Mouse (Mus musculus) embryonic fibroblast, embryonic 13.5 days (primary cell): ENCODE data around the gene Tns1. TPM values are rescaled to one million over a fixed set of nuclear protein-coding genes. Genes with fewer than 3 reads are reported as not detected.

ENCODE experiments used
- H3K27ac ChIP-seq: 2 replicates; pipeline ENCODE4 v1.5.1; 2012; ENCODE audit warnings: low read length, control low read depth, inconsistent platforms; ENCODE audit not compliant: insufficient read depth
- H3K4me1 ChIP-seq: 2 replicates; pipeline ENCODE4 v1.6.1; 2011; ENCODE audit warnings: low read length; ENCODE audit not compliant: control insufficient read depth, insufficient read depth
- H3K4me3 ChIP-seq: 2 replicates; pipeline ENCODE4 v1.5.1; 2011; ENCODE audit warnings: mild to moderate bottlenecking, control low read depth, low read length; ENCODE audit not compliant: insufficient read depth
- CTCF ChIP-seq: IDR thresholded peaks from 2 replicates; pipeline ENCODE4 v1.5.1; 2011; ENCODE audit warnings: mild to moderate bottlenecking, control low read depth, low read length, moderate library complexity, borderline replicate concordance; ENCODE audit not compliant: insufficient read depth
- POLR2A ChIP-seq: IDR thresholded peaks from 2 replicates; pipeline ENCODE4 v1.6.1; 2011; ENCODE audit warnings: low read depth, mild to moderate bottlenecking, control low read depth, low read length, moderate library complexity
- polyA plus RNA-seq: library from polyadenylated mRNA; stranded (reverse); fragments of >200 nt; gene quantifications from 2 replicates; pipeline ENCODE4 v1.2.4, GENCODE M21; 2011; ENCODE audit warnings: low read depth; ENCODE audit not compliant: missing spikeins, insufficient read length

Gene Tns1
- polyA plus RNA-seq, 1 experiment, result 122 TPM

DNA sequence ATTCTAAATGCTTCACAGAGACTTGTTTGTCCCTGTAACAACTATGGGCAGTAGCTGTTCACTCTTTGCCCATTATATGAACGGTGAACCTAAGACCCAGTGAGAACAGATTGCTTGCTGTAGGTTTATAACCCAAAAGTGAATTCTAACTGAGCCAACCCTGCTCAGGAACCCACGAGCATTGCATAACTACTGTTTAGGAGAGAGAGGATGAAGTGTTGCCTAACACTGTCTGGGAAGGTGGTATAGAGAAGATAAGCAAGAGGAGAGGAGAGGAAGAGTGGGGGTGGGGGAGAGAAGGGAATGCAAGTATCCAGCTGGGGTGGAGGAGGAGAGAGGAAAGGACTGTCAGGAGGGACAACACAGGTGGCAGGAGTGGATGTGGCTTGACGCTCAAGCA, 26.8 kb upstream of the Tns1 start:
- Histone ChIP-seq H3K4me3 (no peak overlapping the region), H3K4me1 (peaks cover 11% of the 10 kb centered on the region), H3K27ac (no peak overlapping the region)
- no peak for TF ChIP-seq POLR2A
- no peak for TF ChIP-seq CTCF

DNA sequence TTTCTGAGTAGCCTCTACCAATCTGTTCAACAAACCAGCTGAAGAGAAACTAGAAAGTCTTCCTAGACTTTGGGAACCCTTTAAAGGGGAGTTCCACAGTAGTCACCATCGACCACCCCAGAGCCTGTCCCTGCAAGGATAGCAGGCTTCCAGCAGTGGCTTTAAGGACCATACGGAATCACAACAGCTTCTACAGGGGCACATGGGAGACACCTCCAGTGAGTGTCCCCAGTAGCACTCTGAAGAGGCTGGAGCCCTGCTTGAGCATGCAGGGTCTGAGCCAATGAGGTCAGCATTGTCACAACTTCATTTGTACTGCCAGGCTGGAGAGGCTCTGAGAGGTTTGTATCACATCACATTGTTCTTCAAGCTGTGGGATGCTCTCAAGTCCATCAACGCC, 25.9 kb upstream of the Tns1 start:
- Histone ChIP-seq H3K4me1 (peaks cover 6% of the 10 kb centered on the region), H3K4me3 (no peak overlapping the region), H3K27ac (no peak overlapping the region)
- no peak for TF ChIP-seq CTCF
- no peak for TF ChIP-seq POLR2A

DNA sequence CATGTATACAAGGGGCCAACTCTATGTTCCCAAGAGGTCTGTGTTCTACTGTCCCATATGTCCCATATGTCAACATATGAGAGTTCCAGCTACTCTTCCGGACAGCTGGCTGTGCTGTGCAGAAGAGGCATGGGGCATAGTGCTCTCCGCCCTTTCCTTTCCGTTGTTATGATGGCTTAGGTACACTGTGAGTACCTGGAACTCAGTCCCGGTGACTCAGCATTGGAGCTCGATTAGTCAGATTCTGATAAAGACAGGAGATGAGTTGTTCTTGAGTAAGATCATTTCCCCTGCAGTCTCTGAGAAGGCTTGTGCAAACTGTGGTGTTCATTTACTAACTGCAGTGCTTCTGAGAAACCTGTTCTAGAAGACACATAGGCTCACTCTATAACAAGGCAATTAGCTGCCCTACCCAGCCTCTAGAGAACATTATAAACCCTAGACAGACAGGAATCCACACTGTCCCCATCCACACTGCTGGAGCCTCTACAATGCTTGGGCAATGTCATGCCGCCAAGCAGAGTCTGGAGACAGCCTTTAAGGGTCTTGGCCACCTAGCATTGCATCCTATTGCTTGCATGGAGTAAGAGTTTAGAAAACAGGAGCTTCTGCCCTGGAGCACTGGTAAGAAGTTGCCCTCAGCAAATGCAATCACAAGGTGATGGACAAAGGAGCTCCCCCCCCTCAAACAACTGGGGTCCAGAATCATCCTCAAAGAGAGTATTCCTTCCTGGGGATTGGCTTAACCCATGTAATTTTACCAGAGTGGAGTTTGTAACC, 25.0 kb upstream of the Tns1 start:
- Histone ChIP-seq H3K27ac (no peak overlapping the region), H3K4me1 (peaks cover 6% of the 10 kb centered on the region), H3K4me3 (no peak overlapping the region)
- TF ChIP-seq POLR2A, result no peak
- no peak for TF ChIP-seq CTCF

DNA sequence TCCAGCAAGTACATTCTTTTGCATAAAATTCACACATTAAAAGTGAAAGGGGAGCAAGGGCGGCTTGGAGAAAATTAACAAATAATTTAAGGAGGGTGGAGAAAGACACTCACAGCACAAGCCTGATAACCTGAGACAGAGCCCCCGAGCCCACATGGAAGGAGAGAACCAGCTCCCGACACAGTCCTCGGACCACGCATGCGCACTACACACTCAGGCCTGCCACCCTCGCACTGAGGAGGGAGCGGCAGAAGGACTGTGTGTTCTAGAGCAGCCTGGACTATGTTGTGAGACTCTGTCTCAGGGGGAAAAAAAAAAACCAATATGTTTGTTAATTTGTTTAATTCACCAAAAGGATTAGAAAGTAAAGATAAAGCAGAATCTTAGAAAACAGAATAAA, 17.5 kb upstream of the Tns1 start:
- no peak overlapping the region for H3K27ac ChIP-seq
- TF ChIP-seq CTCF (no peak), POLR2A (no peak)
- H3K4me3 ChIP-seq, result no peak overlapping the region
- no peaks in the 10 kb centered on the region for H3K4me1 ChIP-seq

DNA sequence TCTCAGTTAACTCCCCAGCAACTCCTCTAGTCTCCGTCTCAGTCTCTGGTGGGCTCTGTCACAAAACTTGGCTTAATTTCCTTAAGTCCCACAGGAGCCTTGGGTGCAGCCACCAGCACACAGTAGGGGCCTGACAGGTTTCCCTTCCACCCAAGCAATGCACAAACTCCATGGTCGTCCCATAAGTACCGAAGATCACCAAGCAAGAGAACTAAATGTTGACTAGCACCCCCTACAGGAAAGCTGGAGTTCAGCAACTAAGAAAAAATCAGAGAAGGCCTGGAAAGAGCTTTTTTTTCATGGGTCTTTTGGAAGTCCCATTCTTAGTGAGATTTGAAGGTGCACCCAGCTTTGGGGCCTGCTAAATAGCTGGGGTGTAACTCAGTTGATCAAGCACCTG, 15.2 kb upstream of the Tns1 start:
- TF ChIP-seq CTCF (no peak), POLR2A (no peak)
- Histone ChIP-seq H3K4me3 (no peak overlapping the region), H3K27ac (no peak overlapping the region), H3K4me1 (no peaks in the 10 kb centered on the region)

DNA sequence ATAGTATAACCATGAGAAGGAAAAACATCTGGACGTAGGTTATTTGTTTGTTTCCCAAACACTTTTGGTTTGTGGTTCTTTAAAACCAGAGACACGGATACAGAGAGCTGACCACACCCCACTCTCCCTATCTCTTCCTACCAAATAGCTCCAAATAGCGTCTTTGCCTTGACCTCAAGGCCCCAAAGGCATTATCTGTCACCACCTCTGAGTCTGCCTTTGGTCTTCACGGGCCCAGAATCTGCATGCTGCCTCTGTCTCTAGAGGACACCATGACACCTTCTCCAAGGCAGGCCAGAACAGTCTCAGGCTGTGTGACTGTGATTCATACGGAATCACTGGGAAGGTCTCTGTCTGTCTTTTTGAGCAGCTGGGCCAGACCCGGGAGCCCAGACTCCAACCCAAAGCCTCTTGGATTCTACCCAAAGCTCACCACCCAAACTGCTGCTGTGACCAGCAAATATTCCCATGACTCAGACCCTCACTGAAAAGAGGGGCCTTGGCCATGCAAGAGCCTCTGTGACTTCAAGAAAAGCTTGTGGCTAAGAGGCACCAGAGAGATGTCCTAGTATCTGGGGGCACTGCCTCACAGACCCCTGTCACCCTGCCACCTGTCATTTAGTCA, 11.2 kb upstream of the Tns1 start:
- H3K4me3 ChIP-seq, result no peak overlapping the region
- TF ChIP-seq CTCF (no peak), POLR2A (no peak)
- H3K4me1 ChIP-seq, result no peaks in the 10 kb centered on the region
- no peak overlapping the region for H3K27ac ChIP-seq

DNA sequence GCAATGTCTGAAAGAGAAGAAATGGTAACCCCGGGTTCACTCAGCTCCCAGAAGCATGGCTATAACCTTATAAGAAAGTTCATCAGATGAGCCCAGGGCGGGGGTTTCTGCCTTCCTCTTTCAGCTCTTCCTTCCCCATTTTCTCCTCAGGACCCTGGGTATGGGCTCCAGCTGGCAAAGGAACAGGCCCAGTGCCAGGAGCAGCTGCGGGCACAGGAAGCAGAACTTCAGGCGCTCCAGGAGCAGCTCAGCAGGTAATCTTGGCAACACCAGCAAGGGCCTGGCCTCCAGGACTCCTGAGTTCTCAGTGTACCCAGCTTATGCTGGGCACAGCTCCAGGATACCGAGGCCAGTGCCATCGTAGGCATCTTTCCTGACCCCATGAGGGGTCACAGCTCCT, 9.7 kb upstream of the Tns1 start:
- H3K4me1 ChIP-seq, result no peaks in the 10 kb centered on the region
- TF ChIP-seq CTCF (no peak), POLR2A (no peak)
- H3K4me3 ChIP-seq, result no peak overlapping the region
- H3K27ac ChIP-seq, result no peak overlapping the region

DNA sequence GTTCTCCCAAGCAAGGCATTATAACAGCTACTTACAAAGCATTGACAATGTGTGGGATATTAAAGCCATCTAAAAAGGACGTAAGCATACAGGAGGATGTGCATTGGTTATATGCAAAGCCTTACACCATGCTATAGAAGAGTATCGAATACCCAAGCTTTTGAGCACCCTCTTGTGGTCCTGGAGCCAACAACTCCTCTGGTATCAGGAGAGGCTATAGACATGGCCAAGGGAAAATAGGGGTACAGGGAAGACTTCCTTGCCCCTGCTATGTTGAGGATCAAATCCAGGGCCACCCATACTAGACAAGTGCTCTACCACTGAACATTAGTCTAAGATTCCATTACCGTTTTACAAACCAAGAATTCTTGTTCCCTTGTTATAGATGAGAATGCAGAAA, 7.8 kb upstream of the Tns1 start:
- Histone ChIP-seq H3K4me3 (no peak overlapping the region), H3K4me1 (no peaks in the 10 kb centered on the region), H3K27ac (no peak overlapping the region)
- TF ChIP-seq CTCF, result no peak
- no peak for TF ChIP-seq POLR2A

DNA sequence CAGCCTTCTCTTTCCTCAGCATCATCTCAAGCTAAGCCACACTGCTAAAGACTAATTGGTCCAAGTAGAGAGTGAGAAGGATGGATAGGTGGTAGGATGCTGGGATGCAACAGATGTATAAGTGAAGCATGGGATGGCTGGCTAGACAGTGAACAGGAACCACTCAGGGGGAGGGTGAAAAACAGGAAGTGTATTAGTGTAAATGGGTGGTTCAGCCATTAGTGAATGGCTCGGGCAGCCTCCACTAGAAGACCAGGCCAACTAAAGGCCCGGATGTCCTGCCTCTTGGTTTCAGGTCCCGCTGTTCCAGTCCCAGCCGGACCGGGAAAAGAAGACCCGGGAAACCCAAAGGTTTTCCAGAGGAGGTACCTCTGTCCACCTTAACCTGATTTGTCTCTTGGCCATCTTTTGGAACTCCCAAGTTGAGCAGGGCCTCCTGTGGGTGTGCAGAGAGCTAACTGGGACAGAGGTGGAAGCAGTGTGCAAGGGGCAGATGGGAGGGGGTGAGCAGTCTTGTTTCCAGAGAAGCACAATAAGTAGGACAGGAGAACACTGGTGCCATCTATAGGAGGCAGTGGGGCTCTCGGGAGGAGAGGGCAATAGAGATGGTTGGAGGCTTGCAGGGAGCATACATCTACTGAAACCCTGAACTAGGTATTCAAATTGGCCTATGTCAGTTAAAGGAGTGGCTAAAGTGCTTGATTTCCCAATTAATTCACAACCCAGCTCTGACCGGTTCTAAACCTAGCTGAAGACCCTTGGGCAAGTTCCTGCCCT, 6.8 kb upstream of the Tns1 start:
- Histone ChIP-seq H3K4me3 (no peak overlapping the region), H3K27ac (no peak overlapping the region), H3K4me1 (no peaks in the 10 kb centered on the region)
- TF ChIP-seq POLR2A, result no peak
- no peak for TF ChIP-seq CTCF
